Mouse (Mus musculus) kidney, adult 2 months (tissue): ENCODE data around the gene March1. TPM values are rescaled to one million over a fixed set of nuclear protein-coding genes. Genes with fewer than 3 reads are reported as not detected.

ENCODE experiments used
- DNase-seq: peaks from one replicate; pipeline ENCODE4 v3.0.0; 2021
- H3K27ac ChIP-seq: fragments of 200-500 bp; 2 replicates; pipeline ENCODE4 v1.5.1; 2012; ENCODE audit warnings: low read depth, low read length, control low read depth, inconsistent platforms; ENCODE audit not compliant: insufficient read depth
- H3K27me3 ChIP-seq: fragments of 200-500 bp; replicated peaks from 2 replicates; pipeline ENCODE4 v1.6.1; 2012; ENCODE audit warnings: mild to moderate bottlenecking, moderate library complexity, low read length, inconsistent platforms; ENCODE audit not compliant: control insufficient read depth, insufficient read depth
- H3K36me3 ChIP-seq: fragments of 200-500 bp; 2 replicates; pipeline ENCODE4 v1.6.1; 2012; ENCODE audit warnings: mild to moderate bottlenecking, moderate library complexity, low read length, inconsistent platforms; ENCODE audit not compliant: control insufficient read depth, insufficient read depth
- H3K4me1 ChIP-seq: fragments of 200-500 bp; 2 replicates; pipeline ENCODE4 v1.6.1; 2011; ENCODE audit warnings: low read length; ENCODE audit not compliant: control insufficient read depth, insufficient read depth
- H3K4me3 ChIP-seq: fragments of 200-500 bp; 2 replicates; pipeline ENCODE4 v1.5.1; 2011; ENCODE audit warnings: mild to moderate bottlenecking, low read depth, low read length, control low read depth; ENCODE audit not compliant: insufficient read depth
- CTCF ChIP-seq: fragments of 200-500 bp; conservative IDR thresholded peaks from 2 replicates; pipeline ENCODE4 v1.5.1; 2011; ENCODE audit warnings: low read depth, mild to moderate bottlenecking, control low read depth, low read length, moderate library complexity, mixed read lengths; ENCODE audit not compliant: insufficient read depth, insufficient read length
- POLR2A ChIP-seq: fragments of 200-500 bp; IDR thresholded peaks from one replicate; pipeline ENCODE4 v1.6.1; 2011; ENCODE audit warnings: low read depth, low read length, control low read depth
- WGBS: fragments of 180-500 bp; shearing (Covaris S2); methylation state at CpG from one replicate; pipeline ENCODE4 v1.1.7; 2018; 5-methylcytosine and 5-hydroxymethylcytosine counted together
- polyA plus RNA-seq: library from polyadenylated mRNA; depleted of rRNA; stranded (reverse); fragments of >200 nt; gene quantifications from 2 replicates; pipeline ENCODE4 v1.2.3, GENCODE M21; 2012

The March1 gene
- polyA plus RNA-seq, 1 experiment, result 1.6 TPM

- Histone ChIP-seq H3K36me3 (no peaks in the 10 kb centered on the region), H3K27me3 (no peaks in the 10 kb centered on the region), H3K27ac (no peak overlapping the region), H3K4me3 (no peak overlapping the region), H3K4me1 (no peaks in the 10 kb centered on the region)
- TF ChIP-seq POLR2A (no peak), CTCF (no peak)
- 86% methylated on average over 1 of the region's 1 CpGs for WGBS
- DNase-seq, result no peak
These were observed 28.2 kb downstream of the March1 start for GRCm38 (mm10) chr8:65645945-65646344.

GRCm38 (mm10) chr8:65655924-65656323 lies 38.2 kb downstream of the March1 start:
- DNase-seq, result no peak
- H3K4me3 ChIP-seq, result no peak overlapping the region
- TF ChIP-seq CTCF, result no peak
- no peak for TF ChIP-seq POLR2A
- WGBS, result 72% methylated on average over 6 of the region's 6 CpGs
- H3K36me3 ChIP-seq, result no peaks in the 10 kb centered on the region
- H3K27me3 ChIP-seq, result no peaks in the 10 kb centered on the region
- H3K27ac ChIP-seq, result no peak overlapping the region
- H3K4me1 ChIP-seq, result no peaks in the 10 kb centered on the region

- TF ChIP-seq CTCF (no peak), POLR2A (no peak)
- H3K27ac ChIP-seq, result no peak overlapping the region
- no peak overlapping the region for H3K4me3 ChIP-seq
- no peak for DNase-seq
- WGBS, result 80% methylated on average over 2 of the region's 2 CpGs
- H3K27me3 ChIP-seq, result no peaks in the 10 kb centered on the region
- H3K36me3 ChIP-seq, result no peaks in the 10 kb centered on the region
- H3K4me1 ChIP-seq, result no peaks in the 10 kb centered on the region
These were observed 44.2 kb downstream of the March1 start for GRCm38 (mm10) chr8:65661885-65662284.

- TF ChIP-seq POLR2A (no peak), CTCF (no peak)
- Histone ChIP-seq H3K27ac (no peak overlapping the region), H3K4me1 (no peaks in the 10 kb centered on the region), H3K4me3 (no peak overlapping the region), H3K36me3 (no peaks in the 10 kb centered on the region), H3K27me3 (no peaks in the 10 kb centered on the region)
- 80% methylated on average over 2 of the region's 2 CpGs for WGBS
- DNase-seq, result no peak
These were observed 48.1 kb downstream of the March1 start for GRCm38 (mm10) chr8:65665786-65666185.

GRCm38 (mm10) chr8:65743066-65743465 lies 125.4 kb downstream of the March1 start:
- no peaks in the 10 kb centered on the region for H3K4me1 ChIP-seq
- H3K4me3 ChIP-seq, result no peak overlapping the region
- TF ChIP-seq POLR2A (no peak), CTCF (no peak)

GRCm38 (mm10) chr8:65775815-65776214 lies 158.1 kb downstream of the March1 start:
- H3K27me3 ChIP-seq, result no peaks in the 10 kb centered on the region
- no peaks in the 10 kb centered on the region for H3K4me1 ChIP-seq
- no peak for DNase-seq
- WGBS, result 69% methylated on average over 2 of the region's 2 CpGs
- H3K4me3 ChIP-seq, result no peak overlapping the region
- H3K27ac ChIP-seq, result no peak overlapping the region
- no peak for TF ChIP-seq CTCF
- no peak for TF ChIP-seq POLR2A
- no peaks in the 10 kb centered on the region for H3K36me3 ChIP-seq

More at GRCm38 (mm10) chr8:65743066-65743465, 125.4 kb downstream of the March1 start:
- no peak overlapping the region for H3K27ac ChIP-seq
- no peak for DNase-seq
- H3K27me3 ChIP-seq, result no peaks in the 10 kb centered on the region
- H3K36me3 ChIP-seq, result no peaks in the 10 kb centered on the region

GRCm38 (mm10) chr8:65781156-65781555 lies 163.5 kb downstream of the March1 start:
- no peaks in the 10 kb centered on the region for H3K36me3 ChIP-seq
- H3K4me1 ChIP-seq, result no peaks in the 10 kb centered on the region
- H3K4me3 ChIP-seq, result no peak overlapping the region
- no peak overlapping the region for H3K27ac ChIP-seq
- no peaks in the 10 kb centered on the region for H3K27me3 ChIP-seq
- DNase-seq, result no peak
- 46% methylated on average over 5 of the region's 5 CpGs for WGBS
- no peak for TF ChIP-seq POLR2A
- no peak for TF ChIP-seq CTCF

- H3K27me3 ChIP-seq, result no peaks in the 10 kb centered on the region
- TF ChIP-seq POLR2A (no peak), CTCF (no peak)
- no peak overlapping the region for H3K4me3 ChIP-seq
- 76% methylated on average over 2 of the region's 2 CpGs for WGBS
- no peaks in the 10 kb centered on the region for H3K36me3 ChIP-seq
- no peaks in the 10 kb centered on the region for H3K4me1 ChIP-seq
- no peak for DNase-seq
- H3K27ac ChIP-seq, result no peak overlapping the region
These were observed 195.3 kb downstream of the March1 start for GRCm38 (mm10) chr8:65812971-65813370.
